Mouse (Mus musculus) liver, embryonic 12.5 days (tissue): ENCODE data around the gene Wasf2. TPM values are rescaled to one million over a fixed set of nuclear protein-coding genes. Genes with fewer than 3 reads are reported as not detected.
"Not testable (repeated sequence)": the region's sequence is repeated elsewhere in the genome, so short reads cannot be mapped to it uniquely, and the experiment has no call there.

Source experiments
- ATAC-seq: fragments of 200-750 bp; cut with Nextera tagmentation; 2 replicates; pipeline ENCODE4 v1.8.0; 2017; ENCODE audit warnings: moderate number of reproducible peaks, mild to moderate bottlenecking, moderate library complexity
- H3K27ac ChIP-seq: fragments of 300-500 bp; sonication (generic); 2 replicates; pipeline ENCODE4 v1.5.1; 2016; ENCODE audit warnings: mild to moderate bottlenecking
- H3K27me3 ChIP-seq: fragments of 300-500 bp; sonication (generic); replicated peaks from 2 replicates; pipeline ENCODE4 v1.6.1; 2016; ENCODE audit warnings: mild to moderate bottlenecking, moderate library complexity
- H3K36me3 ChIP-seq: fragments of 300-500 bp; sonication (generic); 2 replicates; pipeline ENCODE4 v1.6.1; 2016; ENCODE audit warnings: mild to moderate bottlenecking, moderate library complexity
- H3K4me1 ChIP-seq: fragments of 300-500 bp; sonication (generic); 2 replicates; pipeline ENCODE4 v1.6.1; 2016
- H3K4me2 ChIP-seq: fragments of 300-500 bp; sonication (generic); 2 replicates; pipeline ENCODE4 v1.6.1; 2016; ENCODE audit warnings: mild to moderate bottlenecking, moderate library complexity
- H3K4me3 ChIP-seq: fragments of 300-500 bp; sonication (generic); 2 replicates; pipeline ENCODE4 v1.5.1; 2016; ENCODE audit warnings: mild to moderate bottlenecking, moderate library complexity
- H3K9ac ChIP-seq: fragments of 300-500 bp; sonication (generic); 2 replicates; pipeline ENCODE4 v1.6.1; 2016; ENCODE audit warnings: mild to moderate bottlenecking, moderate library complexity
- H3K9me3 ChIP-seq: fragments of 300-500 bp; sonication (generic); replicated peaks from 2 replicates; pipeline ENCODE4 v1.6.1; 2016; ENCODE audit warnings: mild to moderate bottlenecking, moderate library complexity
- WGBS: fragments of 180-500 bp; shearing (Covaris S2); methylation state at CpG from one replicate; pipeline ENCODE4 v1.1.7; 2016; ENCODE audit not compliant: insufficient replicate concordance; 5-methylcytosine and 5-hydroxymethylcytosine counted together
- polyA plus RNA-seq: library from polyadenylated mRNA; unstranded; fragments of >200 nt; fragmentation: Nextera tagmentation; extraction: Ambion mirVana; gene quantifications from 2 replicates; pipeline ENCODE4 v1.2.1, GENCODE M21; 2016

Wasf2 gene
- polyA plus RNA-seq, 1 experiment from 2014 or later: 35.9 TPM

DNA sequence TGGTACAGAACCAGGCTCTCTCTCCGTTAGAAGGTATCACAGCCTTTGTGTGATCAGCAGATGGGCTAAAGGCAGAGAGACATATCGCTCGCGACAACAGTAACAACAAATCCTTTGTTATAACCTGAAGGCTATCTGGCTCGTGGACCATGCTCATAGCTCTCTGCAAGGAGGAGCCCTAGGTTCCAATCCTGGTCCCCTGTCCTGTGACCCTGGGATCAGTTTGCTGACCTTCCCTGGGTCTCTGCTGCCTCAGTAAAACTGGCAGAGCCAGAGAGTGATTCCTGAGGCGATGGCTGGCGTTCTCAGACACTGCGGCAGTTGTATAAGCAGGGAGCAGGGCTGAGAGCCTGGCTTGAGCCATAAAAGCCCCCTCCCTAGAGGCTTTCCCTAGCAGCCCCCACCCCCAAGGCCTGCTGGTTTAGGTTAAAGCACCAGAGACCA, 40.0 kb upstream of the Wasf2 start:
- Histone ChIP-seq H3K4me3 (no peak overlapping the region), H3K9ac (no peak overlapping the region), H3K9me3 (no peaks in the 10 kb centered on the region), H3K4me2 (no peak overlapping the region), H3K36me3 (no peaks in the 10 kb centered on the region), H3K27ac (peak overlapping the region; percentile 66), H3K27me3 (peaks cover 71% of the 10 kb centered on the region), H3K4me1 (peaks cover 74% of the 10 kb centered on the region)
- WGBS: 61% methylated on average over 8 of the region's 8 CpGs
- ATAC-seq: no peak

DNA sequence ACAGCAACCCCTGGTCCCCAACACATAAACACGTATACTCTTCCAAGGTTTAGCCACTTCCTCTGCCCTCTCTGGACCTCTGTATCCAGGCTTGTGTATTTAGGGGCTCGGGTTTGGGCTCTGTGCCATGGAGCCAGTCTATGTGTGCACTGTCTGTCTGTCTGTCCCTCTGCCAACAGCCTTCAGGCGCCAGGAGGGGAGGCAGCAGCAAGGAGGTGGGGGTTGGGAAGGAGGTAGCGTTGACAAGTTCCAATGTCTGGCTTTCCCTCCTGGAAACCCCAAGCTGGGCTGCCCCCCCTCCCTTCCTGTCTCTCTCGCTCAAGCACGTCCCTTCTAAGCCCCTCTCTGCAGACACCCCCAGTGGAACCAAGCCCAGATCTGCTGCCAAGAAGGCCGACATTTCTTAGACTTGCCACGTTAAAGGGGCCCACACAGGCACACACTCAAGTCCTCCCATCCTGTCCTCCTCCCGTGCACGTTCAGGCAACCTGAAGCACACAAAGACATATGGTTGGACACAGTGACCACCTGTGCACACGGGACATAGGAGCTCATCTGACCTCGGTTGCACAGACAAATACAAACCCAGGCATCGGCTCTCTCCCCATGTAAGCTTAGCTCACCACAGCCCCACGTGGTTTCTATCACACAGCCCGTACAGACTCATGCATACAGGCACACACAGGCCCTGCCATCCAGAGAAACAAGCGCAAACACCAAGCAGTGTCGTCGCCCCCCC, 39.4 kb upstream of the Wasf2 start:
- H3K36me3 ChIP-seq: no peaks in the 10 kb centered on the region
- ATAC-seq: peak; percentile 16; the same call in 1 of the 2 replicates
- H3K4me2 ChIP-seq: no peak overlapping the region
- H3K4me3 ChIP-seq: no peak overlapping the region
- H3K4me1 ChIP-seq: peaks cover 73% of the 10 kb centered on the region
- no peaks in the 10 kb centered on the region for H3K9me3 ChIP-seq
- no peak overlapping the region for H3K9ac ChIP-seq
- peak overlapping the region; percentile 66 for H3K27ac ChIP-seq
- H3K27me3 ChIP-seq: peaks cover 70% of the 10 kb centered on the region
- 33% methylated on average over 17 of the region's 18 CpGs for WGBS

DNA sequence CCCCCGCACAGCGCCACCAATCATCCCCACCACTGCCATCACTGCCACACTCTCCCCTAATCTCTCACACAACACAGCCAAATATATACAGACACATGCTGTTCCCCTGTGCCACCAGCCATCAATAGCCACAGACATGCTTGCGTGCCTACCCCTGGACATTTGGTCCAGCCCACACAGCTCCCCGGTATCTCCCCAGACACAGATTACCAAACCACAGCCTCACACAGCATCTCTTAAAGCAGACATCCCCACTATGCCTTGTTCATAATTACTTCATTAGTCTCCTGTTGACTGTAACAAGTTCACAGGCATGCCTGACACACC, 38.9 kb upstream of the Wasf2 start:
- Histone ChIP-seq H3K27me3 (peaks cover 65% of the 10 kb centered on the region), H3K9ac (no peak overlapping the region), H3K4me3 (no peak overlapping the region), H3K4me2 (no peak overlapping the region), H3K9me3 (no peaks in the 10 kb centered on the region), H3K4me1 (peaks cover 70% of the 10 kb centered on the region), H3K27ac (peak overlapping the region; percentile 5; the same call in 1 of the 2 replicates), H3K36me3 (no peaks in the 10 kb centered on the region)
- no peak for ATAC-seq
- WGBS: 42% methylated on average over 4 of the region's 4 CpGs

DNA sequence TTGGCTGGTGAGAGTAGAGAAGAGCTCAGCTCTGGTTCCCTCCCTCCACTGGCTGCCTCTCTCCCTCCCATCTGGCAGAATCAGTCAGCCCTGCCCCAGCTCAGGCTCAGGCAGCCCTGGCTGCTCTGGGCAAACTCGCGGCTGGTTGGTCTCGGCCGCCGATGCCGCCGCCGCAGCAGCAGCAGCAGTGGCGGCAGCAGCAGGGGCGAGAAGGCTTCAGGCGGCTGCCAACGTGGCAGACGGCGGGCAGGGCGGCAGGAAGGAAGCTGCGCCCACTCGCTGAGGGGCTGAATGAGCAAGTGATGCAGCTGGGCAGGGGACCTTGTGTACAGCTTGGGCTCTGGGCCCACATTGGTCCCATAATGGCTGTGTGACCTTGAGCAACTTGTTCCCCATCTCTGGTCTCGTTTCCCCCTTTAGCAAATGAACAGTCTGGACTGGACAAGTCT, 37.8 kb upstream of the Wasf2 start:
- peak overlapping the region; percentile 27 for H3K4me3 ChIP-seq

DNA sequence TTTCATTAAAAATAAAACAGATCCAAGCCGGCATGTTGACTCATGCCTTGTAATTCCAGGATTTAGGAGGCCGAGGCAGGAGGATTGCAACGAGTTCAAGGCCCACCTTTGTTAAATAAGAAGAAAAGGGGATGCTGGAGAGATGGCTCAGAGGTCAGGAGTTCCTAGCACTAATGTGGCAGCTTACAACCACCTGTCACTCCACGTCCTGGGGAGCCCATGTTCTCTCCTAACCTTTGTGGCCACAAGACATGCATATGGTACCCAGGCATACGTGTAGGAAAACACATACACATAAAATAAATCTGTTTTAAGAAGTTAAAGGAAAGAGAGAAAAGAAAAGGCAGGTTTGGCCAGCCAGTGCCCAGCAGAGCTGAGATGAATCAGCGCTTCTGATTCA, 37.2 kb upstream of the Wasf2 start:
- Histone ChIP-seq H3K9me3 (no peaks in the 10 kb centered on the region), H3K4me3 (no peak overlapping the region), H3K4me1 (peaks cover 59% of the 10 kb centered on the region), H3K9ac (no peak overlapping the region), H3K4me2 (no peak overlapping the region), H3K27ac (peak overlapping the region; percentile 61; the same call in 1 of the 2 replicates), H3K36me3 (no peaks in the 10 kb centered on the region), H3K27me3 (peaks cover 63% of the 10 kb centered on the region)
- 61% methylated on average over 6 of the region's 6 CpGs for WGBS
- ATAC-seq: no peak

More for the DNA sequence above, 37.8 kb upstream of the Wasf2 start:
- WGBS: 6% methylated on average over 18 of the region's 18 CpGs
- H3K4me1 ChIP-seq: peaks cover 65% of the 10 kb centered on the region
- peak overlapping the region; percentile 57 for H3K27ac ChIP-seq
- H3K9ac ChIP-seq: no peak overlapping the region
- no peaks in the 10 kb centered on the region for H3K9me3 ChIP-seq
- H3K27me3 ChIP-seq: peaks cover 63% of the 10 kb centered on the region
- peak overlapping the region; percentile 49 for H3K4me2 ChIP-seq
- no peaks in the 10 kb centered on the region for H3K36me3 ChIP-seq
- no peak for ATAC-seq

DNA sequence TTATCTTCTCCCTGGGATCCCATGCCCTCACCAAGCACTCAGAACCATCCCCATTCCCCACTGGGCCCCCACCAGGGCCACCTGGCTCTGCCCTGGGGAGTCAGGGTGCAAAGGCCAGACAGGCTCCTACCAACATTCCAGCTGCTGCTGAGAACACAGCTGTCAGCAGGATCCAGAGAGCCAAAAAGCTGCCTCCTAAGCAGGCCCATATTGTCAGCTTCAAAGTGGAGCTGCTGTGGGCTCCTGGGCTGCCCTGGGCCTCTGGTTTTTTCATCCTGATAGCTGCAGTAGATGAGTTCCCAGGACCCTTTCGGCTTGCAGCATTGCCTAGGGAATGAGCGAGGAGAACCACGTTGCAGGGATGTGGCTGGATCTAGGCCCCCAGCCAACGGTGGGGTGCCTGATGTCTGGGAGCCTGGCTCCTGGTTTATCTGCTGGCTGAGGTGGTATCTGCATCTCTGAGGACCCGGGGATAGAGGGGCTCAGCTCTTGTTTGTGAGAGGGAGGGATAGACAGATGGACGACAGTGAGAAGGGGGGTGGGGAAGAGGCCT, 36.7 kb upstream of the Wasf2 start:
- 21% methylated on average over 6 of the region's 6 CpGs for WGBS
- Histone ChIP-seq H3K27me3 (peaks cover 63% of the 10 kb centered on the region), H3K36me3 (no peaks in the 10 kb centered on the region), H3K4me2 (no peak overlapping the region), H3K27ac (peak overlapping the region; percentile 61; the same call in 1 of the 2 replicates), H3K9ac (no peak overlapping the region), H3K9me3 (no peaks in the 10 kb centered on the region), H3K4me1 (peaks cover 58% of the 10 kb centered on the region), H3K4me3 (no peak overlapping the region)
- no peak for ATAC-seq

DNA sequence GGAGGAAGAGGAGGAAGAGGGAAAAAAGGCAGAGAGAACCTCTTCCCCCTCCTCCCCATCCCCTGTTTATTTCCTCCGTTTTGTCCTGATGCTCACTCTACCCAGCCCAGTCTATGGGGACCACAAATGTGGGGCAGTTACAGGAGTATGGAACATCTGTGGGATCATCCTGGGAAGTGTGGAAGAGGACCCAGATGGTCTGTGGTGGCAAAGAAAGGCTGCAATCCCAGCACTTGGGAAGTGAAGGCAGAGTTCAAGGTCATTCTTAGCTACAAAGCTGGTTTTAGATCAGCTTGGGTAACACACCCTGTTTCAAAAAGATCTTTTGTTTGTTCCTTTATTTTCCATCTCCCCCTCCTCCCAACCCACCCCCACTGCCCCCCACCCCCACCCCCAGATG, 36.0 kb upstream of the Wasf2 start:
- H3K9me3 ChIP-seq: no peaks in the 10 kb centered on the region
- no peak overlapping the region for H3K4me2 ChIP-seq
- peaks cover 58% of the 10 kb centered on the region for H3K4me1 ChIP-seq
- H3K4me3 ChIP-seq: no peak overlapping the region
- no peak for ATAC-seq
- no peaks in the 10 kb centered on the region for H3K36me3 ChIP-seq
- H3K27me3 ChIP-seq: peaks cover 63% of the 10 kb centered on the region
- 44% methylated on average over 1 of the region's 1 CpGs for WGBS
- H3K27ac ChIP-seq: no peak overlapping the region
- H3K9ac ChIP-seq: no peak overlapping the region

DNA sequence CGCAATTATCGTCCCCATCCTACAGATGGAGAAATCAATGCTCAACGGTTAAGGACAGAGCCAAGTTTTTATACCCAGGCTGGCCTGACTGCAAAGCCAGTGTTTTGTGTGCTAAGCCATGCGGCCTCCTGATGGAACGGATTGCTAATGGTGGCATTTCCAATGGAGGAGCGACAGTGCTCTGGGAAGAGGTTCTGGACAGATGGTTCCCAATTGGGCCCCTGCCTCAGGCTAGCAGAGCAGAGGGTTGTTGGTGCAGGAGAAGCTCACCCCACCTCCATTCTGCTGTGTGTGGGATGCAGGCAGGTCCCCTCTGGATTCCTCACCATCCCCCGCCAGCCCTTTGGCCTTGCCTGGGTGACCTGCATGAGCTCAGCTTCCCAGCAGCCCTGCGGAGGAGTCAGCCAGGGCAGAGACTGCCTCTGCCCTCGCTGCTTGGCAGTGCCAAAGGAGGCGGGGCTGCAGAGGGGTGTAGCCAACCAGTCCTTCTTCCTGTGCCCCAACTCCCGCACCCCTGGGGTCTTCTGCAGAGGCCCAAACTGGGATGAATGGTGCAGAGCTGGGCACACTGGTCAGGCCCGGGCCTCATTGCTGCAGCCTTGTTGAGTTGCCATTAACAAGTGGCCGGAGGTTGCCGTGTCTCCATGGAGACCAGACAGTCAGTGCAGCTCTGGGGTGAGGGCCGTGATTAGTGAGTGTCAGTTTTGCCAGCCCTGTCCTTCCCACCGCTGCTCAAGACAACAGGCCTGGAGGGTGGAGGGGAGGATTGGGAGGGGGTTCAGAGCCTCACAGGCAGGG, 35.2 kb upstream of the Wasf2 start:
- Histone ChIP-seq H3K27ac (peak overlapping the region; percentile 51), H3K4me3 (peak overlapping the region; percentile 19; the same call in 1 of the 2 replicates), H3K9ac (no peak overlapping the region), H3K4me2 (peak overlapping the region; percentile 11), H3K4me1 (peaks cover 56% of the 10 kb centered on the region), H3K36me3 (no peaks in the 10 kb centered on the region), H3K9me3 (no peaks in the 10 kb centered on the region), H3K27me3 (peaks cover 57% of the 10 kb centered on the region)
- ATAC-seq: peak; percentile 52; the same call in 1 of the 2 replicates
- 51% methylated on average over 16 of the region's 16 CpGs for WGBS

DNA sequence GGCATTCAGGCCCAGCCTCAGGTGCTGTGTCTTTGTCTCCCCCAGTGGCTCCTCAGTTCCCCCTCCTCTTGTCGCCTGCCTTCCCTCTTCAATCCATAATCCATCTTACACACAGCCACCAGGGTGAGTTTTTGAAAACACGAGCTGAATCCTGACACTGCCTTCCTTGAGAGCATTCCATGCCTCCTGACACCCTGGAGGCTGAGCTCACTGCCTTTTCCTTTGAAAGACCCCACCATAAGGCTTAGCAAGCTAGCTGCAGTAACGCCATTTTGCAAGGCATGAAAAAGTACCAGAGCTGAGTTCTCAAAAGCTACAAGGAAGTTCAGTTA, 34.6 kb upstream of the Wasf2 start:
- not testable (repeated sequence) for H3K9ac ChIP-seq, ATAC-seq, H3K9me3 ChIP-seq, H3K36me3 ChIP-seq
- H3K27me3 ChIP-seq: peaks cover 51% of the 10 kb centered on the region
- peak overlapping the region; percentile 11 for H3K4me2 ChIP-seq
- H3K27ac ChIP-seq: peak overlapping the region; percentile 51
- peak overlapping the region; percentile 19; the same call in 1 of the 2 replicates for H3K4me3 ChIP-seq
- H3K4me1 ChIP-seq: peaks cover 51% of the 10 kb centered on the region
- WGBS: 56% methylated on average over 3 of the region's 3 CpGs

DNA sequence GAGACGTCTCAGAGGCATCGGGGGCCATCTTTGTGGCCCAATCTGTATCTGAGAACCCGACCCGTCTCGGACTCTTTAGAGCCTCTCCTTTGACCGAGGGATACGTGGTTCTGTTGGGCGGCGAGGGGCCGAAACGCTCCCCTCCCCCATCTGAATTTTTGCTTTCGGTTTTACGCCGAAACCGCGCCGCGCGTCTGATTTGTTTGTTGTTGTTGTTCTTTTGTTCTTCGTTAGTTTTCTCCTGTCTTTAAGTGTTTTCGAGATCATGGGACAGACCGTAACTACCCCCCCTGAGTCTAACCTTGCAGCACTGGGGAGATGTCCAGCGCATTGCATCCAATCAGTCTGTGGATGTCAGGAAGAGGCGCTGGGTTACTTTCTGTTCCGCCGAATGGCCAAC, 33.6 kb upstream of the Wasf2 start:
- H3K36me3 ChIP-seq, ATAC-seq, H3K27ac ChIP-seq, H3K9me3 ChIP-seq, H3K9ac ChIP-seq, H3K4me2 ChIP-seq: not testable (repeated sequence)
- Histone ChIP-seq H3K27me3 (peaks cover 41% of the 10 kb centered on the region), H3K4me3 (peak overlapping the region; percentile 52), H3K4me1 (peaks cover 41% of the 10 kb centered on the region)
- 1% methylated on average over 15 of the region's 26 CpGs for WGBS

DNA sequence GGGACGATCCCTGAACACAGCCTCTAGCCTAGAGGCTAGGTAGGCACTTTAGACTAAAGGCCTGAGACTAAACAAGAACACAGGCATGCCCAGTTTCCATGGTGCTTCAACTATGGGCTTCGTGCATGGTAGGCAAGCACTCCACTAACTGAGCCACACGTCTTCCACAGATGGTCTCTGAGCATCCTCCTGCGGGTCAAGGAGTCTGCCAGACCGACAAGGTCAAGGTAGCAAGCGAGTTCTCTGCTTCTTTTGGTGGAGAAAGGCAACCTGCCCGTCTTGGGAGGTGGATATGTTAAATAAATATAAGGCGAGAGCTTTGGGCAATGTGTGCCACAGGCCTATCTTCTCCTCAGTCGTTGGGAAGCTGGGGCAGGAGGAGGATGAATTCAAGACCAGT, 28.6 kb upstream of the Wasf2 start:
- Histone ChIP-seq H3K4me3 (no peak overlapping the region), H3K4me1 (peaks cover 14% of the 10 kb centered on the region), H3K27ac (no peak overlapping the region), H3K36me3 (no peaks in the 10 kb centered on the region), H3K9me3 (no peaks in the 10 kb centered on the region), H3K4me2 (no peak overlapping the region), H3K27me3 (no peaks in the 10 kb centered on the region), H3K9ac (no peak overlapping the region)
- no peak for ATAC-seq
- 64% methylated on average over 9 of the region's 9 CpGs for WGBS
